Mouse (Mus musculus) myocyte (in vitro differentiated cells): ENCODE results near the gene Map4k5. TPM values are rescaled to one million over a fixed set of nuclear protein-coding genes. Genes with fewer than 3 reads are reported as not detected.

Experiments
- H3K27me3 ChIP-seq: one replicate; pipeline ENCODE4 v1.6.1; 2011; ENCODE audit not compliant: control insufficient read depth, insufficient read depth, insufficient read length
- H3K36me3 ChIP-seq: one replicate; pipeline ENCODE4 v1.6.1; 2011; ENCODE audit not compliant: control insufficient read depth, insufficient read depth
- H3K4me2 ChIP-seq: one replicate; pipeline ENCODE4 v1.6.1; 2011; ENCODE audit warnings: low read depth, control low read depth
- H3K4me3 ChIP-seq: one replicate; pipeline ENCODE4 v1.5.1; 2011; ENCODE audit warnings: mild to moderate bottlenecking, control low read depth, moderate library complexity
- H3K79me2 ChIP-seq: one replicate; pipeline ENCODE4 v1.6.1; 2011; ENCODE audit not compliant: control insufficient read depth, insufficient read depth
- H3ac ChIP-seq: one replicate; pipeline ENCODE4 v1.6.1; 2011; ENCODE audit not compliant: control insufficient read depth, insufficient read length
- CEBPB ChIP-seq: IDR thresholded peaks from 2 replicates; pipeline ENCODE4 v1.6.1; 2011; ENCODE audit warnings: mild to moderate bottlenecking, moderate library complexity; ENCODE audit not compliant: poor library complexity, insufficient read depth, severe bottlenecking
- E2F4 ChIP-seq: IDR thresholded peaks from one replicate; pipeline ENCODE4 v1.6.1; 2011; ENCODE audit warnings: mild to moderate bottlenecking, control low read depth, moderate library complexity; ENCODE audit not compliant: insufficient read depth
- MAX ChIP-seq: IDR thresholded peaks from one replicate; pipeline ENCODE4 v1.6.1; 2011; ENCODE audit warnings: low read depth, mild to moderate bottlenecking, control low read depth
- MYOD1 ChIP-seq, 3 experiments: IDR thresholded peaks; one replicate each; pipeline ENCODE4 v1.6.1; 2011; ENCODE audit warnings: control low read depth in 2 of 3, low read depth in 2 of 3, mild to moderate bottlenecking in 2 of 3, moderate library complexity in 1 of 3; ENCODE audit not compliant: insufficient read length in 2 of 3, control insufficient read depth in 1 of 3
- MYOG ChIP-seq, 3 experiments: IDR thresholded peaks; one replicate each; pipeline ENCODE4 v1.6.1; 2011; ENCODE audit warnings: control low read depth in 2 of 3, low read depth in 2 of 3, mild to moderate bottlenecking in 2 of 3; ENCODE audit not compliant: insufficient read length in 2 of 3, control insufficient read depth in 1 of 3, insufficient read depth in 1 of 3
- POLR2A ChIP-seq: IDR thresholded peaks from one replicate; pipeline ENCODE4 v1.6.1; 2011; ENCODE audit warnings: low read depth, mild to moderate bottlenecking, control low read depth, moderate library complexity; ENCODE audit not compliant: insufficient read length
- POLR2AphosphoS2 ChIP-seq: IDR thresholded peaks from one replicate; pipeline ENCODE4 v1.6.1; 2011; ENCODE audit warnings: low read depth, control low read depth; ENCODE audit not compliant: insufficient read length
- REST ChIP-seq: IDR thresholded peaks from one replicate; pipeline ENCODE4 v1.6.1; 2011; ENCODE audit warnings: mild to moderate bottlenecking, control low read depth, moderate library complexity; ENCODE audit not compliant: insufficient read depth, insufficient read length
- SRF ChIP-seq: IDR thresholded peaks from one replicate; pipeline ENCODE4 v1.6.1; 2011; ENCODE audit warnings: low read depth; ENCODE audit not compliant: control insufficient read depth, insufficient read length
- TCF12 ChIP-seq: IDR thresholded peaks from one replicate; pipeline ENCODE4 v1.6.1; 2011; ENCODE audit warnings: mild to moderate bottlenecking, control low read depth; ENCODE audit not compliant: poor library complexity, insufficient read depth, severe bottlenecking
- TCF3 ChIP-seq: IDR thresholded peaks from one replicate; pipeline ENCODE4 v1.6.1; 2011; ENCODE audit warnings: low read depth, control low read depth; ENCODE audit not compliant: insufficient read length
- USF1 ChIP-seq: IDR thresholded peaks from one replicate; pipeline ENCODE4 v1.6.1; 2011; ENCODE audit warnings: low read depth, mild to moderate bottlenecking, control low read depth, moderate library complexity
- polyA plus RNA-seq: library from polyadenylated mRNA; unstranded; fragments of >200 nt; fragmentation: generic; extraction: Trizol; gene quantifications from one replicate; pipeline ENCODE4 v1.2.1, GENCODE M21; 2012; ENCODE audit warnings: missing spikeins

Gene Map4k5
- polyA plus RNA-seq, 1 experiment: 6.1 TPM

DNA sequence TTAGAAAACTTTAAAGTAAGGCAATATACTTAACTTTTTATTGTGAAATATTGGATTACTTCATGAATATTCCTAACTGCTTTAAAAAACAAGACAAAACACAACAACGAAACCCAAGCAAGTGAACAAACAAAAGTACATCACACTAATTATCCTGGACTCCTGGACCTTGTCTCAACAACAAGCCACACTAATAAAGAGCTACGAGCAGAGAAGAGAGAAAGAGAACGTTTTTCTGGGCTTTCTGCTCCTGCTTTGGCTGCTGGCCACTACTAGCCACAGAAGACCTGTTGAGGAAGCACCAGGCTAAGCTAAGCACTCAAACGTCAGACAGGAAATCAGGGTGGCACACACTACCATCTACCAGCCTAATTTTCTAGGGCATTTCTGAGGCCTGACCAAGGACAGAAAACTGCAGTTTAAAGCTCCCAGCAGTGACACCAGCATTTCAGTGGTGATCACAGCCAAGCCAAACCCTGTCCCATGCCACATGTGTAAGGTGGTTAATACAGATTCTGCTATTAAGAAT lies 28.8 kb downstream of the Map4k5 start:
- Histone ChIP-seq H3K4me3 (no peak overlapping the region), H3K79me2 (peaks cover 25% of the 10 kb centered on the region), H3K36me3 (no peaks in the 10 kb centered on the region), H3K4me2 (peak overlapping the region; percentile 31), H3ac (no peak overlapping the region), H3K27me3 (no peaks in the 10 kb centered on the region)
- TF ChIP-seq POLR2A: no peak

DNA sequence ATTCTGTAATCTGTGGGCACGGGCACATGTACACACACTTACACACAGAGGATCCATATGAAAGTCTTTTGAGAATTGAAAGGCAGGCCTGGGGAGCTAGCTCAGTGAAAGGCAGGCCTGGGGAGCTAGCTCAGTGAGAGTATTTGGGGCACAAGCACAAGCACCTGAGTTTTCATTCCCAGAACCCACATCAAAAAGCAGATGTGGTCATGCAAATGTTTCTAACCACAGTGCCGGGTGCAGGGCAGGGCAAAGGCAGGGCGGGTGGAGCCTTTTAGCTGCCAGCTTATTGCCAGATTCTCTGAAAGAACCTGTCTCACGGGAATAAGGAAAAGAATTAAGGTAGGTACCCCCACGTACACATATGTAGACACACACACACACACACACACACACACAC lies 29.5 kb downstream of the Map4k5 start:
- Histone ChIP-seq H3K79me2 (peaks cover 25% of the 10 kb centered on the region), H3K36me3 (no peaks in the 10 kb centered on the region)
- TF ChIP-seq MYOG (IDR thresholded peaks at IDR 0.05; ENCODE audit: control insufficient read depth in 1 of 3, insufficient read depth in 1 of 3, insufficient read length in 2 of 3, low read depth in 2 of 3): peak in 1 of 3 experiments; percentile 21
- no peak for TF ChIP-seq SRF
- no peak for TF ChIP-seq E2F4

DNA sequence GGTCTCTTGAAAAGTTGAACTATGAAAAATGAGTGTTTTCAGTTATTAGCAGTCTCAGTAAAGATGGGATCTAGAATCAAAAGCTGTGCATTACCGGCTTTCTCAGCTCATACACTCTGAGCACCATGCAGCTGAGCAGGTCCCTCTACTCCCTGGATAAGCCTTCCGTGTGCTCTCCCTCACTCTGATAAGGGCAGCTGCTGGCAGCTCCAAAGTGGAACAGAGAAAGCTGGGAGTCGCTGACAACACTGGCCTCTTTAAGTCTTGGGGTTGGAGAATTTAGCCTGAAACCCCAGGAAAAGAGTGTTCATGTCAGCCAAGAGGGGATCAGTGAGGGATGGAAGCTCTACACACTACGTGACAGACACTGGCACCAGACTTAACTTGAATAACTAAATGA lies 34.2 kb downstream of the Map4k5 start:
- no peaks in the 10 kb centered on the region for H3K27me3 ChIP-seq
- no peak overlapping the region for H3ac ChIP-seq
- peaks cover 24% of the 10 kb centered on the region for H3K79me2 ChIP-seq
- no peak overlapping the region for H3K4me3 ChIP-seq
- H3K4me2 ChIP-seq: no peak overlapping the region
- peaks cover 10% of the 10 kb centered on the region for H3K36me3 ChIP-seq
- TF ChIP-seq CEBPB (no peak), MAX (no peak), TCF3 (no peak)

More for the DNA sequence above, 29.5 kb downstream of the Map4k5 start:
- Histone ChIP-seq H3K27me3 (no peaks in the 10 kb centered on the region), H3K4me2 (peak overlapping the region; percentile 31), H3ac (no peak overlapping the region), H3K4me3 (no peak overlapping the region)

DNA sequence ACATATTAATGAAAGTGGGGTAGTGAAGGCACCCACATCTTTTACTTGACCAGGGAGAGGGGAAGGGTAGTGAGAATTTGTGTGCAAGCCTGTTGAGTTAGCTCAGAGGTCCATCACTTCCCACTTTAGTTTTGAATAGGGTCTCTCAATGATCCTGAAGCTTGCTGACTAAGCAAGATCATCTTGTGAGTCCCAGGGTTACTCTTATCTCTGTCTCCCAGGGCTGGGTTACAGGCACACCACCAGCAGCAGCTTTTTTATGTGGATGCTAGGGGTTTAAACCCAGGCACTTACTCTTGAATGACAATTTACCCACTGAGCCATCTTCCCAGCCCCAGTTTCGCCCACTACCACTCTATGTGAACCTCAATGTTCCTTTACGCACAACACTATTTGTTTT lies 35.4 kb downstream of the Map4k5 start:
- Histone ChIP-seq H3K79me2 (peaks cover 16% of the 10 kb centered on the region), H3K36me3 (peaks cover 10% of the 10 kb centered on the region), H3ac (no peak overlapping the region), H3K4me3 (no peak overlapping the region), H3K27me3 (no peaks in the 10 kb centered on the region), H3K4me2 (no peak overlapping the region)
- TF ChIP-seq USF1: no peak
- TF ChIP-seq TCF12: no peak
- TF ChIP-seq POLR2A: no peak
- no peak for TF ChIP-seq TCF3
- no peak for TF ChIP-seq MYOG (IDR thresholded peaks at IDR 0.05; ENCODE audit: control insufficient read depth in 1 of 3, insufficient read depth in 1 of 3, insufficient read length in 2 of 3, low read depth in 2 of 3)
- no peak for TF ChIP-seq SRF
- TF ChIP-seq POLR2AphosphoS2: no peak
- no peak for TF ChIP-seq CEBPB
- no peak for TF ChIP-seq REST
- no peak for TF ChIP-seq MAX

DNA sequence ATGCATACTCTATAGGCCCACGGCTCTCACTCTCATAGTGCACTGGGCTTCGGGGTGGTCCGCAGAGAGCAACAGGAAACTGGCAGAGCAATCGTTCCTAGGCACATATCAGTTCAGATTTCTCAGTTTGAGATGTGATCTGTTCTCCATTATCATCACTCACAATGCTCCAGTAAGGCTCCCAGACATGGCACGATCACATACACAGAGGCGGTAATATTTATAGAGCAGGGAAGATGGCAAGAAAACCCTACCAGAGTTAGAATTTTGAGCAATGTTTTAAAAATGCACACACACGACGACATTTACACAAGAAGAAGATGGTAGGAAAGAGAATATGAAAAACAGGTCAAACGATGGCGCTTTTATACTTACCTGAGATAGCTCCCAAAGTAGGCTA lies 36.6 kb downstream of the Map4k5 start:
- peaks cover 13% of the 10 kb centered on the region for H3K79me2 ChIP-seq
- TF ChIP-seq MYOD1 (IDR thresholded peaks at IDR 0.05; ENCODE audit: control insufficient read depth in 1 of 3, insufficient read length in 2 of 3, low read depth in 2 of 3) (no peak), TCF3 (no peak), USF1 (no peak), SRF (no peak), CEBPB (no peak), MAX (no peak), POLR2A (no peak)

DNA sequence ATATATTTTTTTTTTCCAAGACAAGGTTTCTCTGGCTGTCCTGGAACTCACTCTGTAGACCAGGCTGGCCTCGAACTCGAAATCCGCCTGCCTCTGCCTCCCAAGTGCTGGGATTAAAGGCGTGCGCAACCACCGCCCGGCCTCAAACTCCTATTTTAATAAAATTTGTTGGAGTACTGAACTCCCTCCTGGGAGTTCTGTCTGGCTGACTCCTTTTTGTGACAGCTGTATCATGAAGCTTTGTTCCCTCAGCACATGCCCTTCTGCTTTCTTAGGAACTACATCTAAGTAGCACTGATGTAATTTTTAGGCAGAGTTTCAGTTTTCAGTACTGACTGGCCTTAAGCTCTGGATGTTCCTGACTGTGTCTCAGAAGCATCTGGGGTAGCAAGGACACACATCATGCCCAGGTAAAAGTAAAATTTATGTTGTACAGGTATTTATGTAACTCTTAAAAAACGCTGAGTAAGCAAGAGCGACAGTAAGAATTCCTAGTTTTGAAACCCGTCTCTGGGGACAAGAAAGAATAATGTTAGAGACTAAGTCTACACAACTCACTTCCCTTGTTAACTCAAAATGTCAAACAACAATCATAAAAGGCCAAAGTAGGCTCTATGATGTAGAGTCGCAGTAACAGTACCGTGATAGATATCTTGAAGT lies 37.2 kb downstream of the Map4k5 start:
- peaks cover 10% of the 10 kb centered on the region for H3K36me3 ChIP-seq
- H3K27me3 ChIP-seq: no peaks in the 10 kb centered on the region
- H3K79me2 ChIP-seq: peaks cover 11% of the 10 kb centered on the region
- no peak overlapping the region for H3ac ChIP-seq
- H3K4me3 ChIP-seq: no peak overlapping the region
- H3K4me2 ChIP-seq: no peak overlapping the region
- no peak for TF ChIP-seq CEBPB

More for the DNA sequence above, 36.6 kb downstream of the Map4k5 start:
- H3K36me3 ChIP-seq: peaks cover 10% of the 10 kb centered on the region
- H3K4me3 ChIP-seq: no peak overlapping the region
- H3K4me2 ChIP-seq: no peak overlapping the region
- no peaks in the 10 kb centered on the region for H3K27me3 ChIP-seq
- H3ac ChIP-seq: no peak overlapping the region
